Mouse (Mus musculus): ENCODE measurements around the gene Tigd4. TPM values are rescaled to one million over a fixed set of nuclear protein-coding genes. Genes with fewer than 3 reads are reported as not detected.

The Tigd4 gene
- total and polyA plus RNA-seq, 3 experiments, result 0.08 TPM; not detected in 2

DNA sequence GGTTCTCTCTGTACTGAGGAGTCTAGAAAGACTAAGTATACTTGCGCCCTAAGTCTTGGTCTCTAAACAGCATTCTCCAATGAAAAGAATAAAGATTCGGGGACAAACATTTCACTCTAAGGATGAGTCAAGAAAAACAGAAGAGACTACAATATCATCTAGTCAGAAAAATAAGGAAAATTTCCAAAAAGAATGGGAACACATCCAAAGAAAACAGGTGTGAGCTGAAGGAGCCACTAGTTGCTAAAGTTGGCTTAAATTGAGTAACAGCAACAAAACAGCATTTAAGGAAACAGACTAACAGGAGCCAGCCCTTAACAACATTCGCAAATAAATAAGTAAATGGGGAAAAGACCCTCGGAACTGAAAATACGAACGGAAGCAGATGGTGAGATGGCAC lies 24.8 kb upstream of the Tigd4 start:
- Histone ChIP-seq H3K4me3 (no peak overlapping the region), H3K4me1 (ENCODE audit: control insufficient read depth, insufficient read depth, low read length) (peaks cover 8% of the 10 kb centered on the region), H3K27ac (no peak overlapping the region), H3K36me3 (ENCODE audit: control insufficient read depth, insufficient read depth, low read length) (peaks cover 6% of the 10 kb centered on the region), H3K27me3 (ENCODE audit: control insufficient read depth, insufficient read depth, low read length) (no peaks in the 10 kb centered on the region), H3K9ac (ENCODE audit: low read depth, low read length) (no peak overlapping the region), H3K79me2 (replicated peaks; ENCODE audit: control insufficient read depth, insufficient read depth, low read length) (peaks cover 4% of the 10 kb centered on the region)
- TF ChIP-seq CTCF (IDR thresholded peaks at IDR 0.05) (no peak), EP300 (IDR thresholded peaks at IDR 0.05; ENCODE audit: insufficient read depth, low read depth, low read length) (no peak), POLR2A (IDR thresholded peaks at IDR 0.05; ENCODE audit: insufficient read depth, low read depth, low read length) (no peak)
- intact Hi-C loops (cut with DNase I), result no loop called here
- 74% methylated on average over 6 of the region's 6 CpGs for WGBS
- no peak for DNase-seq

DNA sequence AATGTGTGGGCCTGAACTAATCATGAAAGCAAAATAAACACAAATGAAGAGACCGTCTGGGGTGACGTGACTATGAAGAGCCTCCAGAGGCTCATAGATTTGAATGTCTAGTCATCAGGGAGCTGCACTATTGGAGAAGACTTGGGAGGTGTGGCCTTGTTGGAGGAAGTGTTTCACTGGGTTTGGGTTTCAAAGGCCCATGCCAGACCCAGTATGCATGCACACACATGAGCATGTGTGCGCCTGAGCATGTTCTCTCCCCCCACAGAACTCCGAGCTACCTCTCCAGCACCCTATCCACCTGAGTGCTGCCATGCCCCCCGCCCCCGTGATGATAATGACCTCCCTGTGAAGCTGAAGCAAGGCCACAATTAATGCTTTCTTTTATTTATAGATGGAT lies 23.8 kb upstream of the Tigd4 start:
- WGBS, result 80% methylated on average over 6 of the region's 6 CpGs
- DNase-seq, result no peak
- Histone ChIP-seq H3K36me3 (ENCODE audit: control insufficient read depth, insufficient read depth, low read length) (no peaks in the 10 kb centered on the region; the same call in 1 of the 2 replicates), H3K4me1 (ENCODE audit: control insufficient read depth, insufficient read depth, low read length) (peaks cover 7% of the 10 kb centered on the region), H3K27me3 (ENCODE audit: control insufficient read depth, insufficient read depth, low read length) (no peaks in the 10 kb centered on the region), H3K79me2 (replicated peaks; ENCODE audit: control insufficient read depth, insufficient read depth, low read length) (peaks cover 4% of the 10 kb centered on the region), H3K9ac (ENCODE audit: low read depth, low read length) (no peak overlapping the region), H3K27ac (no peak overlapping the region), H3K4me3 (no peak overlapping the region)
- intact Hi-C loops (cut with DNase I), result no loop called here
- TF ChIP-seq EP300 (IDR thresholded peaks at IDR 0.05; ENCODE audit: insufficient read depth, low read depth, low read length), result no peak
- no peak for TF ChIP-seq POLR2A (IDR thresholded peaks at IDR 0.05; ENCODE audit: insufficient read depth, low read depth, low read length)
- TF ChIP-seq CTCF (IDR thresholded peaks at IDR 0.05), result no peak

- Histone ChIP-seq H3K36me3 (ENCODE audit: control insufficient read depth, insufficient read depth, low read length) (no peaks in the 10 kb centered on the region; the same call in 1 of the 2 replicates), H3K27ac (no peak overlapping the region), H3K4me1 (ENCODE audit: control insufficient read depth, insufficient read depth, low read length) (peaks cover 7% of the 10 kb centered on the region), H3K79me2 (replicated peaks; ENCODE audit: control insufficient read depth, insufficient read depth, low read length) (peaks cover 4% of the 10 kb centered on the region), H3K27me3 (ENCODE audit: control insufficient read depth, insufficient read depth, low read length) (no peaks in the 10 kb centered on the region), H3K9ac (ENCODE audit: low read depth, low read length) (no peak overlapping the region), H3K4me3 (no peak overlapping the region)
- no peak for DNase-seq
- 52% methylated on average over 3 of the region's 3 CpGs for WGBS
- no peak for TF ChIP-seq EP300 (IDR thresholded peaks at IDR 0.05; ENCODE audit: insufficient read depth, low read depth, low read length)
- no peak for TF ChIP-seq CTCF (IDR thresholded peaks at IDR 0.05)
- TF ChIP-seq POLR2A (IDR thresholded peaks at IDR 0.05; ENCODE audit: insufficient read depth, low read depth, low read length), result no peak
- intact Hi-C loops (cut with DNase I), result no loop called here
These were observed 22.9 kb upstream of the Tigd4 start for GRCm38 (mm10) chr3:84570501-84570900.

GRCm38 (mm10) chr3:84580716-84581115 lies 12.7 kb upstream of the Tigd4 start:
- Histone ChIP-seq H3K4me3 (no peak overlapping the region; the same call in 1 of the 2 replicates), H3K79me2 (replicated peaks; ENCODE audit: control insufficient read depth, insufficient read depth, low read length) (peaks cover 4% of the 10 kb centered on the region; the same call in 1 of the 2 replicates), H3K27ac (no peak overlapping the region), H3K36me3 (ENCODE audit: control insufficient read depth, insufficient read depth, low read length) (peaks cover 8% of the 10 kb centered on the region; the same call in 1 of the 2 replicates), H3K4me1 (ENCODE audit: control insufficient read depth, insufficient read depth, low read length) (peaks cover 2% of the 10 kb centered on the region), H3K27me3 (ENCODE audit: control insufficient read depth, insufficient read depth, low read length) (no peaks in the 10 kb centered on the region), H3K9ac (ENCODE audit: low read depth, low read length) (no peak overlapping the region)
- WGBS, result 19% methylated on average over 4 of the region's 4 CpGs
- intact Hi-C loops (cut with DNase I), result loop anchor here (10.0 kb wide), 1 partner anchor 994 kb away; the partner anchor contains the start of gene Gatb
- no peak for TF ChIP-seq POLR2A (IDR thresholded peaks at IDR 0.05; ENCODE audit: insufficient read depth, low read depth, low read length)
- no peak for TF ChIP-seq CTCF (IDR thresholded peaks at IDR 0.05)
- no peak for TF ChIP-seq EP300 (IDR thresholded peaks at IDR 0.05; ENCODE audit: insufficient read depth, low read depth, low read length)
- no peak for DNase-seq

GRCm38 (mm10) chr3:84581696-84582022 lies 11.7 kb upstream of the Tigd4 start:
- TF ChIP-seq EP300 (IDR thresholded peaks at IDR 0.05; ENCODE audit: insufficient read depth, low read depth, low read length), result no peak
- no peak for TF ChIP-seq POLR2A (IDR thresholded peaks at IDR 0.05; ENCODE audit: insufficient read depth, low read depth, low read length)
- no peak for TF ChIP-seq CTCF (IDR thresholded peaks at IDR 0.05)
- intact Hi-C loops (cut with DNase I), result loop anchor here (10.0 kb wide), 1 partner anchor 993 kb away; the partner anchor contains the start of gene Gatb
- peaks cover 2% of the 10 kb centered on the region for H3K4me1 ChIP-seq (ENCODE audit: control insufficient read depth, insufficient read depth, low read length)

GRCm38 (mm10) chr3:84582023-84582912 lies 11.1 kb upstream of the Tigd4 start, which contains the start of gene Arfip1:
Arfip1 (minus strand) TSS chr3:84582625.
- Histone ChIP-seq H3K36me3 (ENCODE audit: control insufficient read depth, insufficient read depth, low read length) (peaks cover 8% of the 10 kb centered on the region; the same call in 1 of the 2 replicates), H3K79me2 (replicated peaks; ENCODE audit: control insufficient read depth, insufficient read depth, low read length) (no peaks in the 10 kb centered on the region; the same call in 1 of the 2 replicates), H3K27ac (peak within 1 kb of the TSS; percentile 87), H3K4me3 (peak within 1 kb of the TSS; percentile 75), H3K9ac (ENCODE audit: low read depth, low read length) (peak within 1 kb of the TSS; percentile 73), H3K4me1 (ENCODE audit: control insufficient read depth, insufficient read depth, low read length) (peaks cover 2% of the 10 kb centered on the region), H3K27me3 (ENCODE audit: control insufficient read depth, insufficient read depth, low read length) (no peaks in the 10 kb centered on the region)
- DNase-seq, result peak; percentile 97
- intact Hi-C loops (cut with DNase I), result loop anchor here (10.0 kb wide), 1 partner anchor 993 kb away; the partner anchor contains the start of gene Gatb
- under 1% methylated on average over 69 of the region's 70 CpGs for WGBS
- TF ChIP-seq CTCF (IDR thresholded peaks at IDR 0.05), result no peak
- TF ChIP-seq POLR2A (IDR thresholded peaks at IDR 0.05; ENCODE audit: insufficient read depth, low read depth, low read length), result peak; percentile 63; the same call in 1 of the 2 replicates
- TF ChIP-seq EP300 (IDR thresholded peaks at IDR 0.05; ENCODE audit: insufficient read depth, low read depth, low read length), result 0 out of 2 replicates have a peak, but pooled peaks have one; percentile 11

More at GRCm38 (mm10) chr3:84581696-84582022, 11.7 kb upstream of the Tigd4 start:
- 0% methylated on average over 4 of the region's 4 CpGs for WGBS
- Histone ChIP-seq H3K27me3 (ENCODE audit: control insufficient read depth, insufficient read depth, low read length) (no peaks in the 10 kb centered on the region), H3K27ac (peak overlapping the region; percentile 87), H3K4me3 (peak overlapping the region; percentile 75), H3K36me3 (ENCODE audit: control insufficient read depth, insufficient read depth, low read length) (peaks cover 8% of the 10 kb centered on the region; the same call in 1 of the 2 replicates), H3K79me2 (replicated peaks; ENCODE audit: control insufficient read depth, insufficient read depth, low read length) (peaks cover under 1% of the 10 kb centered on the region; the same call in 1 of the 2 replicates), H3K9ac (ENCODE audit: low read depth, low read length) (peak overlapping the region; percentile 73)
- no peak for DNase-seq

All from heart, adult 2 months (tissue).